Comparison of ENCODE assay signal across 25 mouse cellular contexts in genomic region chr9:15903948-15904750, GRCm38 (mm10). TPM values are rescaled to one million over a fixed set of nuclear protein-coding genes. Genes with fewer than 3 reads are reported as not detected.
DNase-seq lines count a peak whose midpoint lies in the region; ATAC-seq and TF ChIP-seq lines count a peak whose summit lies in the region.
"Had no signal": no experiment of that assay in that cellular context is flagged by ENCODE, and none has a peak within 500 bp of the region (broad histone marks: within the 10 kb centered on the region; RNA-seq: fewer than 3 reads in every experiment).

No protein-coding gene starts in this region.

- H3K27ac ChIP-seq in midbrain, embryonic 12.5 days (replicated peaks) = no peak overlapping the region
- no peak overlapping the region for H3K27ac ChIP-seq in midbrain, embryonic 10.5 days (replicated peaks)
- H3K27ac ChIP-seq in forebrain, postnatal 0 days (ENCODE audit: low read depth, low read length) = no peak overlapping the region; the same call in 1 of the 2 replicates
- peak overlapping the region; percentile 14; the same call in 1 of the 2 replicates for H3K27ac ChIP-seq in hindbrain, embryonic 15.5 days (replicated peaks)
- H3K27ac ChIP-seq in neural tube, embryonic 14.5 days (ENCODE audit: low read depth, low read length) = no peak overlapping the region
- H3K27ac ChIP-seq in heart, adult 2 months = no peak overlapping the region
- no peak overlapping the region for H3K27ac ChIP-seq in thymus, adult 2 months (ENCODE audit: control insufficient read depth, insufficient read depth, low read length)
- H3K27ac ChIP-seq: embryonic facial prominence, embryonic 10.5 days; heart, embryonic 15.5 days; kidney, postnatal 0 days; limb, embryonic 10.5 days; liver, embryonic 12.5 days; lung, embryonic 15.5 days; macrophage had no signal

- no peaks in the 10 kb centered on the region for H3K36me3 ChIP-seq in midbrain, embryonic 12.5 days
- no peaks in the 10 kb centered on the region for H3K36me3 ChIP-seq in midbrain, embryonic 10.5 days
- H3K36me3 ChIP-seq in forebrain, postnatal 0 days (ENCODE audit: insufficient read depth) = no peaks in the 10 kb centered on the region
- no peaks in the 10 kb centered on the region for H3K36me3 ChIP-seq in hindbrain, embryonic 15.5 days
- no peaks in the 10 kb centered on the region for H3K36me3 ChIP-seq in neural tube, embryonic 14.5 days (ENCODE audit: control insufficient read depth, insufficient read depth, low read length)
- H3K36me3 ChIP-seq in heart, adult 2 months (ENCODE audit: control insufficient read depth, insufficient read depth, low read length) = no peaks in the 10 kb centered on the region
- H3K36me3 ChIP-seq in thymus, adult 2 months (ENCODE audit: control insufficient read depth, insufficient read depth, low read length) = no peaks in the 10 kb centered on the region
- H3K36me3 ChIP-seq: embryonic facial prominence, embryonic 10.5 days; heart, embryonic 15.5 days; limb, embryonic 10.5 days; liver, embryonic 12.5 days; lung, embryonic 15.5 days had no signal

- no peaks in the 10 kb centered on the region for H3K79me2 ChIP-seq in heart, adult 2 months (replicated peaks; ENCODE audit: control insufficient read depth, insufficient read depth, low read length)

- H3K4me3 ChIP-seq in midbrain, embryonic 12.5 days = no peak overlapping the region
- H3K4me3 ChIP-seq in midbrain, embryonic 10.5 days = no peak overlapping the region
- H3K4me3 ChIP-seq in forebrain, postnatal 0 days (ENCODE audit: low read depth, low read length) = no peak overlapping the region
- no peak overlapping the region for H3K4me3 ChIP-seq in hindbrain, embryonic 15.5 days
- no peak overlapping the region for H3K4me3 ChIP-seq in neural tube, embryonic 14.5 days (ENCODE audit: low read depth, low read length)
- no peak overlapping the region for H3K4me3 ChIP-seq in heart, adult 2 months
- H3K4me3 ChIP-seq in thymus, adult 2 months (ENCODE audit: control insufficient read depth, insufficient read depth, low read length) = no peak overlapping the region
- H3K4me3 ChIP-seq: embryonic facial prominence, embryonic 10.5 days; heart, embryonic 15.5 days; limb, embryonic 10.5 days; liver, embryonic 12.5 days; lung, embryonic 15.5 days had no signal

- no peak for DNase-seq in midbrain, embryonic 10.5 days (ENCODE audit: low spot score)
- peak; percentile 16 for DNase-seq in forebrain, postnatal 0 days
- no peak for DNase-seq in heart, adult 2 months
- no peak for DNase-seq in thymus, adult 2 months
- DNase-seq in heart, adult 8-10 months (ENCODE audit: low spot score) = no peak
- DNase-seq: adrenal gland, postnatal 36 days; kidney, adult 11 months; right cerebral cortex, postnatal 4 days had no signal

- no peak overlapping the region for H3K9ac ChIP-seq in midbrain, embryonic 12.5 days (replicated peaks)
- H3K9ac ChIP-seq in forebrain, postnatal 0 days = no peak overlapping the region
- H3K9ac ChIP-seq in hindbrain, embryonic 15.5 days = no peak overlapping the region
- no peak overlapping the region for H3K9ac ChIP-seq in neural tube, embryonic 14.5 days (replicated peaks; ENCODE audit: low read depth, low read length)
- H3K9ac ChIP-seq in heart, adult 2 months (ENCODE audit: low read depth, low read length) = no peak overlapping the region
- H3K9ac ChIP-seq: heart, embryonic 15.5 days; liver, embryonic 12.5 days; lung, embryonic 15.5 days had no signal

- no peaks in the 10 kb centered on the region for H3K9me3 ChIP-seq in midbrain, embryonic 12.5 days
- H3K9me3 ChIP-seq in midbrain, embryonic 10.5 days (replicated peaks) = no peaks in the 10 kb centered on the region
- H3K9me3 ChIP-seq in forebrain, postnatal 0 days (ENCODE audit: low read length) = no peaks in the 10 kb centered on the region
- no peaks in the 10 kb centered on the region for H3K9me3 ChIP-seq in hindbrain, embryonic 15.5 days
- no peaks in the 10 kb centered on the region for H3K9me3 ChIP-seq in neural tube, embryonic 14.5 days (ENCODE audit: control insufficient read depth, low read length)
- H3K9me3 ChIP-seq: embryonic facial prominence, embryonic 10.5 days; heart, embryonic 15.5 days; limb, embryonic 10.5 days; liver, embryonic 12.5 days; lung, embryonic 15.5 days had no signal

- no peak for TF ChIP-seq CTCF in forebrain, postnatal 0 days (IDR thresholded peaks at IDR 0.05; ENCODE audit: low read depth)
- no peak for TF ChIP-seq CTCF in heart, adult 2 months (IDR thresholded peaks at IDR 0.05)
- no peak for TF ChIP-seq CTCF in thymus, adult 2 months (IDR thresholded peaks at IDR 0.05; ENCODE audit: borderline replicate concordance, control insufficient read depth, extremely low read depth, insufficient read depth, low read length, poor library complexity)

- ATAC-seq in midbrain, embryonic 12.5 days (ENCODE audit: low FRiP score, low read depth) = 0 out of 2 replicates have a peak, but pooled peaks have one; percentile 34
- ATAC-seq in forebrain, postnatal 0 days = peak; percentile 53; the same call in 1 of the 2 replicates
- peak; percentile 70 for ATAC-seq in hindbrain, embryonic 15.5 days (ENCODE audit: low FRiP score, low read depth)
- 0 out of 2 replicates have a peak, but pooled peaks have one; percentile 41 for ATAC-seq in neural tube, embryonic 14.5 days (ENCODE audit: low read depth)
- ATAC-seq: liver, embryonic 12.5 days had no signal

- H3K4me1 ChIP-seq in midbrain, embryonic 12.5 days = peaks cover 8% of the 10 kb centered on the region; the same call in 1 of the 2 replicates
- H3K4me1 ChIP-seq in midbrain, embryonic 10.5 days = no peaks in the 10 kb centered on the region
- H3K4me1 ChIP-seq in forebrain, postnatal 0 days (ENCODE audit: insufficient read depth) = no peaks in the 10 kb centered on the region
- H3K4me1 ChIP-seq in hindbrain, embryonic 15.5 days (replicated peaks) = peaks cover 7% of the 10 kb centered on the region; the same call in 1 of the 2 replicates
- peaks cover 4% of the 10 kb centered on the region; the same call in 1 of the 2 replicates for H3K4me1 ChIP-seq in neural tube, embryonic 14.5 days (ENCODE audit: control insufficient read depth, insufficient read depth, low read length)
- no peaks in the 10 kb centered on the region for H3K4me1 ChIP-seq in heart, adult 2 months (ENCODE audit: control insufficient read depth, insufficient read depth, low read length)
- no peaks in the 10 kb centered on the region for H3K4me1 ChIP-seq in thymus, adult 2 months (replicated peaks; ENCODE audit: control insufficient read depth, insufficient read depth, low read length)
- H3K4me1 ChIP-seq: embryonic facial prominence, embryonic 10.5 days; limb, embryonic 10.5 days; liver, embryonic 12.5 days; lung, embryonic 15.5 days had no signal

- TF ChIP-seq POLR2A in heart, adult 2 months (IDR thresholded peaks at IDR 0.05; ENCODE audit: insufficient read depth, low read depth, low read length) = no peak
- TF ChIP-seq POLR2A in thymus, adult 2 months (IDR thresholded peaks at IDR 0.05; ENCODE audit: control insufficient read depth, extremely low read depth, insufficient read depth, low read length, poor library complexity) = no peak

- WGBS in midbrain, embryonic 12.5 days = 50% methylated on average over 9 of the region's 9 CpGs
- WGBS in midbrain, embryonic 10.5 days = 81% methylated on average over 9 of the region's 9 CpGs
- 23% methylated on average over 9 of the region's 9 CpGs for WGBS in forebrain, postnatal 0 days
- WGBS in hindbrain, embryonic 15.5 days = 20% methylated on average over 9 of the region's 9 CpGs
- 24% methylated on average over 9 of the region's 9 CpGs for WGBS in neural tube, embryonic 14.5 days
- WGBS in heart, adult 2 months = 61% methylated on average over 9 of the region's 9 CpGs
- 79% methylated on average over 9 of the region's 9 CpGs for WGBS in thymus, adult 2 months

- no peak overlapping the region for H3K4me2 ChIP-seq in midbrain, embryonic 12.5 days (replicated peaks)
- H3K4me2 ChIP-seq in forebrain, postnatal 0 days (ENCODE audit: low read depth) = no peak overlapping the region
- peak overlapping the region; percentile 15; the same call in 1 of the 2 replicates for H3K4me2 ChIP-seq in hindbrain, embryonic 15.5 days
- H3K4me2 ChIP-seq in neural tube, embryonic 14.5 days (ENCODE audit: low read depth, low read length) = no peak overlapping the region
- H3K4me2 ChIP-seq: heart, embryonic 15.5 days; liver, embryonic 12.5 days; lung, embryonic 15.5 days had no signal

- no peaks in the 10 kb centered on the region for H3K27me3 ChIP-seq in midbrain, embryonic 12.5 days
- H3K27me3 ChIP-seq in midbrain, embryonic 10.5 days (ENCODE audit: low read depth, poor library complexity, severe bottlenecking) = no peaks in the 10 kb centered on the region
- no peaks in the 10 kb centered on the region for H3K27me3 ChIP-seq in forebrain, postnatal 0 days (ENCODE audit: insufficient read depth, low read length)
- H3K27me3 ChIP-seq in hindbrain, embryonic 15.5 days = no peaks in the 10 kb centered on the region
- H3K27me3 ChIP-seq in neural tube, embryonic 14.5 days (ENCODE audit: control insufficient read depth, insufficient read depth, low read length) = no peaks in the 10 kb centered on the region
- no peaks in the 10 kb centered on the region; the same call in 1 of the 2 replicates for H3K27me3 ChIP-seq in heart, adult 2 months (ENCODE audit: control insufficient read depth, insufficient read depth, low read length)
- no peaks in the 10 kb centered on the region for H3K27me3 ChIP-seq in thymus, adult 2 months (ENCODE audit: control insufficient read depth, insufficient read depth, low read length)
- H3K27me3 ChIP-seq: heart, embryonic 15.5 days; liver, embryonic 12.5 days; lung, embryonic 15.5 days had no signal

- no peak for TF ChIP-seq EP300 in heart, adult 2 months (IDR thresholded peaks at IDR 0.05; ENCODE audit: insufficient read depth, low read depth, low read length)

- intact Hi-C loops in heart, adult 2 months (cut with DNase I) = no loop called here

RNA-seq across cellular contexts. Expression of gene Mtnr1b, which starts 29.8 kb away (rescaled TPM):
- polyA plus RNA-seq in midbrain, embryonic 12.5 days (2016; fragmentation: Nextera tagmentation; extraction: Ambion mirVana) = not detected in 2 replicates
- not detected in 2 replicates for polyA plus RNA-seq in midbrain, embryonic 10.5 days (2016; fragmentation: Nextera tagmentation; extraction: Ambion mirVana)
- not detected in 2 replicates for total RNA-seq in forebrain, postnatal 0 days (2014; rRNA removed)
- not detected in 2 replicates for polyA plus RNA-seq in forebrain, postnatal 0 days (2015; fragmentation: Nextera tagmentation; extraction: Ambion mirVana)
- not detected in 2 replicates for polyA plus RNA-seq in hindbrain, embryonic 15.5 days (2015; fragmentation: Nextera tagmentation; extraction: Ambion mirVana)
- polyA plus RNA-seq in neural tube, embryonic 14.5 days (2014; fragmentation: Nextera tagmentation; extraction: Ambion mirVana) = not detected in 2 replicates
- total RNA-seq in heart, adult 2 months (2021) = not detected
- not detected in 2 replicates for polyA plus RNA-seq in heart, adult 2 months (2012; rRNA removed)
- polyA plus RNA-seq in thymus, adult 2 months (2012; rRNA removed) = not detected in 2 replicates
- total RNA-seq in heart, adult 8-10 months (2022) = not detected
- total RNA-seq: adrenal gland, postnatal 36 days; ES-E14; hematopoietic stem cell, adult 5-6 weeks; layer of hippocampus, adult 8-10 months; left cerebral cortex, adult 18-20 months; monocyte, adult 5-6 weeks had no signal
- polyA plus RNA-seq: embryonic facial prominence, embryonic 10.5 days; gonadal fat pad, adult 2 months; heart, embryonic 15.5 days; kidney, postnatal 0 days; limb, embryonic 10.5 days; liver, embryonic 12.5 days; lung, embryonic 15.5 days; macrophage; urinary bladder, adult 2 months had no signal
